Mouse (Mus musculus) fibroblast of lung, adult 2 months (primary cell): ENCODE data around the gene Slc28a3.

Experiments
- DNase-seq: peaks from one replicate; pipeline ENCODE4 v3.0.0-alpha.2; 2011; ENCODE audit warnings: low read depth

The Slc28a3 gene

DNA sequence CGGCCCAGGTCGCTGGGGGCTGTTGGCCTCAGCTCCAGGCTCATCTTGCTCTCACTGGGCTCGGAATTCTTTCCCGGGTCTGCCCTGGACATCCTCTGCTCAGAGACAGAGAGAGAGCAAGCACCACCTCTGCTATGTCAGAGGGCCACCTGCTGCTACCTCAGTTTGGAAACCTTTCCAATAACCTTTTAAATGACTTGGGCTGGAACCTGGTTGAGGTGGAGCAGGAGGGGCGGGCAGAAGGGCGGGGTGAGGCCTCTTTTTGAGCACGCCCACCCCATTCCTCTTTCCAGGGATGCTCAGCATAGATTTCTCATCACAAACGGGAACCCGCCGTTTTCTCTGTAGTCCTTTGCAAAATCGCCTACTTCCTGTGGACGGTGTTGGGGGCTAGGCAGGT, at the start of gene Slc28a3:
TSS of gene Slc28a3 (minus strand) at position 162 of the 400 bp plus-strand sequence.
- DNase-seq, result no peak

DNA sequence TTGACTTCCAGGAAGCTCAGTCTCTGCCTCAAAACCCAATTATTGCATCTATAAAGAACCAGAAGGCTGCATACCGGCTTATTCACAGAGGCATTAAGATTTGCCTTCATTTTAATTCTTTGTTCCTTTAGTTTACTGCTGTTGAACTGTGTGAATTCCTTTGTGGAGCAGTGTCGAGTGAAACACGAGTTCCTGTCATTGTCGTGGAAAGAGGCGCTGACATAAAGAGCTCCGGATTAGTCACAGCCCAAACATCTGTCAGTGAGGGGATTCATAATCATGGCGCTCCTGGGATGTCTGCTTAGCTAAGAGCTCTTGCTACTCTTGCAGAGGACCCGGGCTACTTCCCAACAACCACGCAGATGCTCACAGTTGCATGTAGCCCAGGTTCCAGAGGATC, 47.3 kb upstream of the Slc28a3 start:
- no peak for DNase-seq

DNA sequence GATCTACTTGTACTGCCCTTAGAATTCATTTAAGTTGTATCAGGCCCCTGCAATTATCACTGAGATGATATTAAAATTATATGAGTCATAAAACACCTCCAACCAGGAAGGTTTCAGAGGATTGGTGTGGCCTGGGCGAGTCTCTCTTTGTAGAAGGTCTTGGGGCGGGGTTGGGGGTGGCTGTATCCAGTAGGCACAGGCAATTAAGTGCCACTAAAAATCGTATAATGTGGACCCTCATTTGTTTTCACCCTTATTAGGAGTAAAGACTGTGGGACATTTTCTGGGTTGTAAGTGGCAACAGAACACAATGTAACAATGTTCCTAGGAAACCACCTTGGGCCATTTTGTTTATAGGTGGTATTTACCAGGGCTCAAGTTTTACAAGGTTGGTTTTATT, 46.2 kb upstream of the Slc28a3 start:
- no peak for DNase-seq

DNA sequence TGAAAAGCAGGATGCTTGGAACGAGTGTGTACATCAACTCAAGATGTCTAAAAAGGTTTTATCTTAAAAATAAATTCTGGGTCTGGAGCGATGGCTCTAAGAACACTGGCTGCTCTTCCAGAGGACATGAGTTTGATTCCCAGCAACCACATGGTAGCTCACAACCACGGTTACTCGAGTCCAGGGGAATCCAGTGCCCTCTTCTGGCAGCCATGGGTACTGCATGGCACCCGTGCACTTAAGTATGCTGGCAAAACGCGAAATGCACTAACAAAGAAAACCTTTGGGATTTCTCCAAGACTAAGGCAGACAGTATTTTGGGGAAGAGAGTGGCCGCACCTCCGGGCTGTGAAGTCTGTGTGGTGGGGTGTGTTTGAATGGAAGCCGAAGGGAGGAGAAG, 44.9 kb upstream of the Slc28a3 start:
- no peak for DNase-seq

DNA sequence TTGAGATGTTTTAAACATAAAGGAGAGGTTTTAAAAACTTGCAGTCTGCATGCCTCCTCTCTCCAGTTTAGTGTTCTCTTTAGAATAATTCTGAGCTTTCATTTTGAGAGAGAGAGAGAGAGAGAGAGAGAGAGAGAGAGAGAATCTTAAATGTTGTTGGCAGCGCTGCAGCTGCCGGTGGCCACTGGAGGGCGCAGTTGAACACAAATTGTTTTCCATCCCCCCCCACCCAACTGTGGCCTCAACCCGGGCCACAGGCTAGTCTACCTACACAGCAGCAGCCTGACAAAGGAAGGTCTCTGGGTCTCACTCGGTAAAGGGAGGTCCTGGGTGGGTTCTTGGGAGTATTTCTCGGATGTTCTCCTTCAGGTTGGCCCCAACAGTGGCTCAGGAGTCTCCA, 29.7 kb upstream of the Slc28a3 start:
- DNase-seq, result no peak

DNA sequence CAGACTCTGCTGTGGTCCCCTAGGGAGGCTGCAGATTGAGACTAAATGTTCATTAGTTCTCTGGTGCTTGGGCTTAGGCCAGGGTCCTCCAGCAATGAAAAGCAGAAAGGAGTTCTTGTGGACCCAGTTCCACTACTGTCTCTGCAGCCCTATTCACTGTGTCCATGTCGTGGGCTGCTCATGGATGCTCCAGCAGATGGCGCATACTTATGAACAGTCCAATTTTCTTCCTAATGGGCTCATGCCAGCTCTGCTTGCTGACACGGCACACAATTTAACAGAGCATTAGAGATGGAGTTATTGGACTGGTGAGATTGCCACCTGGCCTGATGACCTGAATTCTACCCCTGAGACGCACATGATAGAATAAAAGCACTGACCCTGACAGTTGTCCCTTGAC, 28.3 kb upstream of the Slc28a3 start:
- no peak for DNase-seq

DNA sequence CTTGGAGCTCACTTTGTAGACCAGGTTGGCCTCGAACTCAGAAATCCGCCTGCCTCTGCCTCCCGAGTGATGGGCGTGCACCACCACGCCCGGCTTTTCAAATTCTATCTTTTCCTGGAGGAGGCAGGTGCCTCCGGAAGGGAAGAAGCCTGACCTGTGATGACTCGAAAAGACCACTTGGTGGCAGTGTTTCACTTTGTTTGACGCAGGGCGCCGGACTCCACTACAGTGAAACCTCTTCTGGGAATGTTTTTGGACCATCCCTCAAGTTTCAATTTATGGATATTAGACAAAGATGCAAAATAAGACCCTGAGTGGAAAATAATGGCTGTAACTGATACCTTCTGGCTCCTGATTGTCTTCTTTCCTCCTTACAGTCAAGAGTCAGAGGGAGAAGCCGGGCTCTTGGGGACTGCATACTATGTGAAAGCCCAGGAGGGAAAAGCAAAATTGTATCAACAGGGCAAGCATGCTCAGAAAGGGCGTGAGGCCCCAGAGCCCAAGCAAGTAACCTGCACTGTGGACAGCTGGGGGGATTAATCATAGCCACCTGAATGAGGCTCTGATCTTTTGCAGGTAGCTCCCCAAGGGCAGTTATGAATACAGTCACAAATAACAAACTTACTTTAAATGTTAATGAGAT, 26.8 kb upstream of the Slc28a3 start:
- DNase-seq, result no peak

DNA sequence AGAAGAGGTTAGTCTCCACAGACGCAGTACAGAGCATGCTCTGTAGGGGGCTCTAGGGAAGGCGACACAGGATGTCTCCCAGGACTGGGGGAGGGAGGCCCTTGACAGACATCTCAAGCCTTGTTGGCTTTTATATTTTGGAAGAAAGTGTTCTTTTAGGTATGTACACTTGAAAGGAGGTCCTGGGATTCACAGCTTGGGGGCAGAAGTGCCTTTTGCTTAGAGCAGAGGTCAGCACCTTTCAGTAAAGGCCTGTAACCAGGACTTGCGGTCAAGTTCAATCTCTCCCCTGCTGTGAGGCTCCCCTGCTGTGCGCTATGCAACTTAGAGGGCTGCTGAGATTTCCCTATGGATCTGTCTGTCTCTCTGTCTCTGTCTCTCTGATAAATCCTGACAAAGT, 23.2 kb upstream of the Slc28a3 start:
- no peak for DNase-seq

DNA sequence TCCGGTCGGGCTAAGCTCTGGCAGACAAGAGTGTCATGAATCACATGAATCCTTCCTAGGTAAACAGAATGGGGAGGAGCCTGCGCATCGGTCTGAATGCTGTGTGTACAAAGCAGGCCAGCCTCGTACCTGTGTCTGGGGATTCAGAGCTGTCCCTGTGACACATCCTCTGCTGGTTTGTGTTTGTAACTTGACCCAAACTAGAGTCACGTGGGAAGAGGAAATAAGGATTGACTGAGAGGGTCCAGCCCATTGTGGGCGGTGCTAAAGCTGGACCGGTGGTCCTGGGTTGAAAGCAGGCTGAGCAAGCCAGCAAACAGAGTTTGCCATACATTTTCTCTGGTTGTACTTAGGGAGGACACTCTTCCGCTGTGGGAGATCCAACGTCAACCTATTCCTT, 20.1 kb upstream of the Slc28a3 start:
- DNase-seq, result no peak

DNA sequence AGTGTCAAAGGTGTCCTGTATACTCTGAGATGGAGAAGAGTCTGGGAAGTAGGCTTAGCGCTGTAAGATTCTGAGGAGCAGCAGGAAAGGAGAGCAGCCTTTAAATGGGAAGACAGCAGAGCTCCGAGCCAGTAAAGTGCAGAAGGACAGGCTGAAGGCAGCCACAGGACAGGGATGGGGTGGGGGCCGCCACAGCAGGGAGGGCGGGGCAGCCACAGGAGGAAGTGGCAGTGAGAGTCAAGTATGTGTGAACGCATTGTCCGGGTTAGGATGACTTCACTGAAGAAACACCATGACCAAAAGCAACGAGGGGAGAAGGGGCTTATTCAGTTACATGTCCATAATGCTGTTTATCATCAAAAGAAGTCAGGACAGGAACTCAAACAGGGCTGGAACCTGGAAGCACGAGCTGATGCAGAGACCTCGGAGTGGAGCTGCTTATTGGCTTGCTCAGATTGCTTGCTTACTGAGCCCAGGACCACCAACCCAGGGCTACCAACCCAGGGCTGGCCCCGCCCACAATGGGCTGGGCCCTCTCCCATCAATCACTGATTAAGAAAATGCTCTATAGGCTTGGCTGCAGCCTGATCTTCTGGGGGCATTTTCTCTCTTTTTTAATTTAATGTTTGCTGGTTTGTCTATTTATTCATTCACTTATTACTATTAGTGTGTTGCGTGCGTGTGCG, 18.8 kb upstream of the Slc28a3 start:
- DNase-seq, result no peak

DNA sequence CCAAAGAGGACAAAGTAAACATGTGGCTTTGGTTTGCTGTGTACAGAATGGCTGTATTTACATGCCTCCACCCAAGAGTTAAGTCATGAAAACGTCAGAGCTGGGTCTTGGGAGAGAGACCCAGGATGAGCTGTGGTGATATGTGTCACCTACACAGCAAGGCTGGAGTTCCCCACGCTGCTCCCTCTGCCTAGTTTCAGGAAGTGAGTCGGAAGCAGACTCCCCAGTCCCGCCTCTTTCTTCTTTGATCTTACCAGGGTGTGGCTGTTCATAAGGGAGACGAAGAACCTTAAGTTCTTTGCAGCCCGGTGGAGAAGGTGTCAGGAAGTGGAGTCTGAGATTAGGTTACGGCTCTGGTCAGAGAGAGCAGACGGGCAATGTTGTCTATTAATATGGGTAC, 12.0 kb upstream of the Slc28a3 start:
- no peak for DNase-seq

DNA sequence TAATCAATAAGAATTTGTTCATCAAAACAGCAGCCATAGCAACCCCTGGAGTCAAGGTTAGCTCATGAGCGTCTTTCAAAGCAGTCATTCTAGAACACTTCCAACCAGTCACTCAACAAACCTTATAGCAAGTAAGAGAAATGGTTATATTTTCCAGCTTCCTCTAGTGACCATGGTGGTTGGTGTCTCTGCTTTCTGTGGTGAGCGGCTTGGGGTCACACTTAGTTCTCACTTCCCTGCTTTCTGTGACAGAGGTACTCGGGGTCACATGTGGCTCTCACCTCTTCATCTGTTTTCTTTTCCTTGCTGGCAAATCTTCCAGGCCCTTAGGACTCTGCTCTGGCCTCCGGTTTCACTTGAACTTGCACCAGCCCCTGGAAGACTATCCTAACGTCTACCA, 8.6 kb upstream of the Slc28a3 start:
- no peak for DNase-seq

DNA sequence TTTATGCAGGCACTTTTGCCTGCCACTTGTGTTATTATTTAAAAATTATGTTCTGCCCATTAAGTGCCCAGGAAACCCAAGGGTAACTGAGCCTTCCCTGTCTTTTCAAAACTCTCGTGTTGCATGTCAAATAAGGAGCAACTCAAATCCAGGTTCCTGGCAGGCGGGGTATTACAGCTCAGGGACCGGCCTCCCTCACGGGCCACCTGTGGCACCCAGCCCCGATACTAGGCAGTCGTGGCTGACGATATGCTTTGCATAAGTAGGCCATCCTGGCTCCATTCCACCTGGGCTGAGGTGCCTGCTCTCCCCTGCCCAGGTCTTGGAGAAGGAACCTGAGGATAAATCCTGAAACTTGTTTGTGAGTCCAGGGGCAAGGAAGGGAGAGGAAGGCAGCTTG, 618 bp downstream of the Slc28a3 start:
- DNase-seq, result no peak

DNA sequence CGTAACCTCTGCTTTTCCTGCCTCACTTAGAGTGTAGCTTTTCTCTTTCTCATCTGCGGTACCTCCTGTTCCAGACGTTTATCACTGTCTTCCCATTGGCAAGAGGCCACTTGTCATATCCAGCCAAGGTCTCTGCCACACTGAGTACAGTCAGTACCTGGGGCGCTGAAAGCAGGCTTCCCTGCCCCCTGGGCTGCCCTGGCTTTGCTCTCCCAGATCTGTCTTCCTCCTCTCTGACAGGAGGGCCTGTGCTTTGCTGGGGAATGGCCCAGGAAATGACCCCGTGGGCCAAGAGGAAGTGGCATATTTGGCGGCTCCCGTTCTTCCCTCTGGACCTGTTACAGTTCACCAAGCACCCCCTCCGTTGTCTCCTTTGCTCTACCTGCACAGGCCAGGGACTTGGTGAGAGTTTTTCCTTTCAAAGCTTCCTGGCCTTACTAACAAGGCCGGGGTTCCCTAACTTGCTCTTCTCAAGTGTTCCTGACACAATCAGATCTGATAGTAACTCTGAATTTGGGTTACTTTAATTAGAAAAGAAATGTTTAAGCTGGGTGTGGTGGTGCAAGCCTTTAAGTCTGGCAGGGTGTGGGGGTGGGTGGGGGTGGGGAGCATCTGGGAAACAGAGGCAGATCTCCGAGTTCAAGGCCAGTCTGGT, 9.3 kb downstream of the Slc28a3 start:
- no peak for DNase-seq

DNA sequence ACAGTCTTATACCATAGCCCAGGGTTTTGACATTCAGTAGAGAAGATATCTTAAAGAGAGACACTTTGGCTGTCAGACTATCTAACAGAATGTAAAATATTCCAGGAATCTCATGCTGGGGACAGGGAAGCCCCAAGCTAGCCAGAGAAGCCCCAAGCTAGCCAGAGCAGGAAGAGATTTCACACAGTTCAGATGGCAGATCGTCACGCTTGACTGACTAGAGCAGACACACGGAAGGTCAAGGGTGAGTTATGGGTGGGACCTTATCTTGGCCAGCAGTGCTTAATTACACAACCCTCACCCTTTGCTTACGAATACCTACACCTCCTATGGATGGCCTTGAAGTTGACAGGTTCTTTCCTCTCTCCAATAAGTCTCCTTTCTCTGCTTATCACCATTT, 12.1 kb downstream of the Slc28a3 start:
- DNase-seq, result no peak

DNA sequence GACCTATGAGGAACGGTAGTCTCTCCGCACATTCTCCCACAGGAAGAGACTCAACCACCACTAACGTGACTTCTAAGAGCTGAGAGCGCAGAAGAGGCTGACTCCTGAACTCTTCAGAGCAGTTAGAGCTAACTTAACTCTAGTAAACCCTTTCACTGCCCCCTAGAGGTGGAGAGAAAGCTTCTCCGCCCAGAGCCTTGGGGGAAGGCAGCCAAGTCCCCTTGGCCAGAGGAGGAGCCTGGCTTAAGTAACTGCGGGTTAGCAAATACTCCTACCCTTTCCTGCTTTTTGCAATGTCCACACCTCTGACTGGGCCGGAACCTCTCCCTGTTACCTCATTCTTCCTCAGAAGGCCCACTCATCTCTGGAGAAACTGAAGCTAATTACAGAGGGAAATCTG, 17.5 kb downstream of the Slc28a3 start:
- DNase-seq, result peak; percentile 73

DNA sequence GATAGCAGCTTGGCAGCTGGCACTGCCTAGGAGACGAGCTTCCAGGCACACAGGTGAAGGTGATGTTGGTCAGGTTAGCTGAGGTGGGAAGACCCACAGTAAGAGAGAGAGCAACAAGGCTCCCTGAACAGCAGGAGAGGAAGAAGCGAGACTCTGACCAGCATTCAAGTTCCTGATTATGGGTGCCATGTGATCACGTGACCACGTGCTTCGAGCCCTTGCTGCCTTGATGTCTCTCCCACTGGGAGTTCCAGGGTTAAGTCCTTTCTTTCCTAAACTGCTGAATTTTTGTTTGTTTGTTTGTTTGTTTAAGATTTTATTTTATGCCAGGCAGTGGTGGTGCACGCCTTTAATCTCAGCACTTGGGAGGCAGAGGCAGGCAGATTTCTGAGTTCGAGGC, 18.8 kb downstream of the Slc28a3 start:
- no peak for DNase-seq

DNA sequence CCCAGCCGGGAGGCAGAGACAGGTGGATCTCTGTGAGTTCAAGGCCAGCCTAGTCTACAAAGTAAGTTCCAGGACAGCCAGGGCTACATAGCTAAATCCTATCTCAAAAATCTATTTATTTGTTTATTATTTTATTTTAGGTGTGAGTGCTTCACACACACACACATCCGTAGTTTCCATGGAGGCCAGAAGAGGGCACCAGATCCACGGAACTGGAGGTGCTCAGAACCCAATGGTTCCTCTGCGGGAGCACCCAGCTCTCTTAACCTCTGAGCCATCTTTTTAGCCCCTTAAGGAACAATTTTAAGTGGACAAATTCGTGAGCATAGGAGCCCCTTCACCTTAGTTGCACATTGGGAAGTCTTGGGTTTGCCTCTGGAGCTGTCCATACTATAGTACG, 20.0 kb downstream of the Slc28a3 start:
- no peak for DNase-seq

DNA sequence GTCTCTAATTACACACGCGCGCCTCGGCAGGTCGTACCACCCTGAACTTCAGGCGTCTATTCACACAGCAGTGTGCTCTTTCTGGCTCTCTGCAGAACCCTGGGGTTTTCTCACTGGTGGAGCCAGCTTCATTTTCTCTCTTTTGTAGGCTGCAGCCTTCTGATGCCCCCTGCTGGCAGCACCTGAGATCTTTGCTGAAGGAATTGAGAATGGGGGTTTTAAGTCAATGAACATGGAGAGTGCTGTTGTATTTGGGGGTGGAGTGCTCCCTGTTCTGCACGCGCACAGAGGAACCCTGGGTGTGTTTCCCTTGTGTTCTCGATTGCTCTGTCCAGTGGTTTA, 21.2 kb downstream of the Slc28a3 start:
- DNase-seq, result peak; percentile 45

DNA sequence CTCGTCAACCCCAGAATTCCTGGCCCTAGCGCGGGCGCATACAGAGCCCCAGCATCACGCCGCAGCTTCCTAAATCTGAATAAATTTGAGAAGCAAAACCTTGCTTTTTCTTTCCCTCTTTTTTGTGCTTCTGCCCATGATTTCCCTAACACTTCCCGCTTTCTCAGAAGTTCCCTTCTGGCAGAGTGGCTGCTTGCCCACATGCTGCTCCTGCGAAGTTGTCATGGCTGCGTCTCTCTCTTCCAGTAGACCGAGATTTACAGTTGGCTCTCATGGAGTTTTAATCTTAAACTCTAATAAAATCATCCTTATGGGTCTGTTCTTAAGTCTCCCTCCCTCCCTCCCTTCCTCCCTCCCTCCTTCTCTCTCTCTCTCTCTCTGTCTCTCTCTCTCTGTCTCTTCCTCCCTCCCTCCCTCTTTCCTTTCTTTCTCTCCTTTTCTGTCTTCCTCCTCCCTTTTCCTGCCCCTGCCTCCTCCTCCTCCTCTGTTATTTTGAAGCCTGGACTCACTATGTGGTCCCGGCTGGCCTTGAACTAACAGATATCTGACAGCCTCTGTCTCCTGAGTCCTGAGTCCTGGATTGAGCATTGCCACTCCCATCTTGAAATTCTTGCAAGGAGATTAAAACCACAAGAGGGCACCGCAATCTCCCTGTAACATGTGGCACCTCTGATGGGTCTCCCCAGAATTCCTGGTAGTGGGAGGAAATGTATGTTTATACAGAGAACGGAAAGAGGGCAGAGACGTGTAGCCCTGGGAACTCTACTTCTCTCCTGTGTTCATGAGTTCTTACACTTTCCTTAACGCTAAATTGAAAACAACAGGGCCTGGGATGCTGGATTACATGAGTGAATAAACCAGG, 21.8 kb downstream of the Slc28a3 start:
- DNase-seq, result no peak

DNA sequence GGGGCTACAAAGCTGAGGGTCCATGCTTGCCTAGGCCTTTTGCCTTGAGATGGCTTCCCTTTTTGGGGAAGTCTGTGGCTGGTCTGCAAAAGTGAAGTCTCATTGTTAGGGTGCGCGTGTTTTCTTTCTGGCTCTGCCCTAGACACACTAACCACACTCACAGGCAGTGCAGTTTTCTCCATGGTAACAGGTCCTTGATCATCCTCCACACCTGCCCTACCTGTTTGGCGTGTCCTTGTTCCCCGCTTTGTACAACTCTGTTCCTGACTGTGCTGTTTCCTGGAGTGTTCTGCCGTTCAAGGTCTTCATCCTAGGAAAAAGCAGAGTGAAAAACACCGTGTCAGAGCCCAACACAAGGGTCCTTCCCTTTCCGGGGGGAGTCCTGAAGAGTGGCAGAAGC, 22.7 kb downstream of the Slc28a3 start:
- no peak for DNase-seq

DNA sequence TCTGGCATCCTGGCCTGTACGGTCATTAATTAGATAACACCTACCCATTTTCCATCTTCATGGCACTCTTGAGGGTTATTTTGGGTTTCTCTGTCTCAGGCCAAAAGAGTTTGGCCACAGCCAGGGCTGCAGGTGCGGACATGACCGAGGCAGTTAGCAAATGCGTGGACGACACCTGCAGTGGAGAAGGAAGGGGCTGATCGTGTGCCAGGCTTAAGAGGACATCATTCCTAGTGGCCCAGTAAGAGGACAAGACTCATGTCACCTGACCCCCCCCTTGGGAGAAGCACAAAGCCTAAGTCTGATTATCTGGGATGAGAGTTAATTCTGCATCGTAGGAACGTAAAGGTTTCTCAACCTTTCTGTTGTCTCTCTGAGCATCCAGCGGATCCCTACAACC, 44.5 kb downstream of the Slc28a3 start:
- no peak for DNase-seq
